Mouse (Mus musculus) ES-E14 (cell line): ENCODE measurements around the gene Creb3. TPM values are rescaled to one million over a fixed set of nuclear protein-coding genes. Genes with fewer than 3 reads are reported as not detected.

ENCODE experiments used
- DNase-seq: peaks from one replicate; pipeline ENCODE4 v3.0.0-alpha.2; 2013; ENCODE audit warnings: low read depth, low spot score
- H3K27ac ChIP-seq: 2 replicates; pipeline ENCODE4 v1.5.1; 2012; ENCODE audit warnings: low read depth, mild to moderate bottlenecking, low read length, moderate library complexity, mixed read lengths; ENCODE audit not compliant: poor library complexity, insufficient read depth, severe bottlenecking
- H3K36me3 ChIP-seq: 2 replicates; pipeline ENCODE4 v1.6.1; 2012; ENCODE audit warnings: mild to moderate bottlenecking, low read length, moderate library complexity, mixed read lengths; ENCODE audit not compliant: control insufficient read depth, poor library complexity, insufficient read depth, severe bottlenecking
- H3K4me1 ChIP-seq, 2 experiments: fragments of 150-350 bp in 1 of 2; sonication (generic) in 1 of 2; 2 replicates each; pipeline ENCODE4 v1.6.1; 2012; ENCODE audit warnings: low read length in 2 of 2, mild to moderate bottlenecking in 1 of 2, mixed read lengths in 1 of 2; ENCODE audit not compliant: control insufficient read depth in 2 of 2, insufficient read depth in 2 of 2, poor library complexity in 1 of 2
- H3K4me3 ChIP-seq, 2 experiments: fragments of 150-350 bp in 1 of 2; sonication (generic) in 1 of 2; 2 replicates each; pipeline ENCODE4 v1.5.1; 2012; ENCODE audit warnings: low read length in 2 of 2, low read depth in 1 of 2, mild to moderate bottlenecking in 1 of 2, mixed read lengths in 1 of 2; ENCODE audit not compliant: insufficient read depth in 1 of 2, poor library complexity in 1 of 2, severe bottlenecking in 1 of 2
- H3K9ac ChIP-seq: 2 replicates; pipeline ENCODE4 v1.6.1; 2012; ENCODE audit warnings: low read depth, mild to moderate bottlenecking, low read length, mixed read lengths; ENCODE audit not compliant: poor library complexity, insufficient read depth, severe bottlenecking
- H3K9me3 ChIP-seq: fragments of 150-350 bp; sonication (generic); 2 replicates; pipeline ENCODE4 v1.6.1; 2012; ENCODE audit warnings: low read depth, mild to moderate bottlenecking, low read length; ENCODE audit not compliant: control insufficient read depth, insufficient read depth
- CHD2 ChIP-seq: IDR thresholded peaks from 2 replicates; pipeline ENCODE4 v1.6.1; 2014; ENCODE audit warnings: mild to moderate bottlenecking, low read depth, low read length, inconsistent platforms
- HCFC1 ChIP-seq: IDR thresholded peaks from 2 replicates; pipeline ENCODE4 v1.6.1; 2012; ENCODE audit warnings: low read length, inconsistent platforms, borderline replicate concordance; ENCODE audit not compliant: insufficient read depth
- MAFK ChIP-seq: IDR thresholded peaks from 2 replicates; pipeline ENCODE4 v1.6.1; 2014; ENCODE audit warnings: mild to moderate bottlenecking, low read depth, low read length, inconsistent platforms; ENCODE audit not compliant: insufficient read depth
- ZC3H11A ChIP-seq: IDR thresholded peaks from 2 replicates; pipeline ENCODE4 v1.6.1; 2012; ENCODE audit warnings: low read depth, mild to moderate bottlenecking, inconsistent platforms, low read length, borderline replicate concordance
- ZNF384 ChIP-seq: IDR thresholded peaks from 2 replicates; pipeline ENCODE4 v1.6.1; 2012; ENCODE audit warnings: low read depth, low read length, inconsistent platforms
- in situ Hi-C, 2 experiments: fragments of 600-800 bp; cut with MboI; formaldehyde crosslinking; loops; one replicate each; pipeline ENCODE4 v1.15.1; 2025; ENCODE audit warnings: low sequenced_read_pairs in 2 of 2, inconsistent platforms in 1 of 2; ENCODE audit not compliant: unreplicated experiment in 2 of 2
- total RNA-seq: library from RNA; depleted of rRNA; stranded (reverse); fragments of 300-350 nt; gene quantifications from 2 replicates; pipeline ENCODE4 v1.2.3, GENCODE M21; 2012

Creb3 gene
- total RNA-seq, 1 experiment, result 51.0 TPM

DNA sequence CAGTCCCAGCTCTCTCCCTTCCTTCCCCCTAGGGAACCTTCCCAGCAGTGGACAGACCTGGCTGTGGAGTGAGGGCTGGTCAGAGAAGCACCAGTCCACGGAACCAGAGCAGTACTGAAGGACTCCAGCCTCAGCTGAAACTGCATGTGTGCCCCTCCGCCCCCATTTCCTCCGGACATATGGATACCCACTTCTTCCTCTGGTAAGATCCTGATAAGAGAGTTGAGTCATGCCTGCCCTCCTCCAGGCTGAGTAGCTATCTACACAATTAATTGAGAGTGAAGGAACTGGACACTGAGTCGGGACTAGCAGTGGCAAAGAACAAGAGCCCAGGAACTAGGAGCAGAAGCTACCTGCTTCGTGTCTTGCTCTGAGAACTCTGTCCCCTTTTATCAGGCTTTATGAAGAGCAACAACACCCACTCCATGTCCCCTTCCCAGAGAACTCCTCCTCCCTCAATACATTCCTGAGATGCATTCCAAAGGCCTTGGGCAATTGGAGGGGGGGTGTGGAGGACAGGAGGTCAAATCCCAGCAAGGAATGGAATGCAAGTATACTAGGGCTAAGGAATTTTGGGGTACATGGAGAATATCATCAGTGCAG is 4.0 kb upstream of the Creb3 start:
- H3K27ac ChIP-seq, result peak overlapping the region; percentile 87
- H3K4me1 ChIP-seq, result peaks cover 25 to 32% of the 10 kb centered on the region in 2 experiments
- TF ChIP-seq CHD2 (no peak; the same call in 1 of the 2 replicates), ZC3H11A (no peak), HCFC1 (no peak), MAFK (no peak), ZNF384 (no peak)
- H3K9me3 ChIP-seq, result no peaks in the 10 kb centered on the region
- in situ Hi-C loops, result no loop called here
- peak overlapping the region; percentile 44 to 51 for H3K4me3 ChIP-seq
- peaks cover 30% of the 10 kb centered on the region for H3K36me3 ChIP-seq
- peak; percentile 70 for DNase-seq
- H3K9ac ChIP-seq, result peak overlapping the region; percentile 71

DNA sequence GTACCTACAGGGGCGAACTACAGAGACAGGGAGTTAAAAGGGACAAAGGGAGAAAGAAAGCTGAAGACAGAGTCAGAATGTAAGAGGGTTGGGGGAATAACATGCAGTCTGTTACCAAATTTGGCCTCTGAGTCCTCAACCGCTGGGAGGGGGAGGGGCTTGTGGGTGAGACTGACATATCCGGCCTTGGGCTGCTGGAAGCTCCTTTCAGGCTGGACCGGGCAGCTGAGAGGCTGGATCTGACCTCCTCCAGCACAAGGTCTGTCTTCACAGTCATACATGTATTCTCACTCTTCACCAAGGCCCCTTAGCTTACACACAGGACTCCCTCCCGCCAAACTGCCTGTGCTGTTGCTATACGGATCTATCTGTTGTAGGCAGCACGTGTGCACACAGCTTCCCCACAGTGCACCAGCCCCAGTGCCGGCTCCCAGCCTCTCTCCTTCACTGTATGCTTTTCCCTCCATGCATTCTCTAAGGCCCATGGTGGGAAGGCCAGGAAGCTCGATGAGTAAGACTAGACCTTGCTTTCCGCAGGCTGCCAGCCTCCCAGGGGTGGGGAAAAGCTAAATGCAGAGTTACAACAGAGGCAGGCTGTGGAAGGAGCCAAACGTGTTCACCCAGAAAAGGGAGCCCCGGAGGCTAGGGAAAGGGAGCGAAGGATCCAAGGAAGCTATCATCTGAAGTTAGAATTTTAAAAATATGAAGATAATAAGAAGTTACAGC is 3.3 kb upstream of the Creb3 start:
- DNase-seq, result peak; percentile 60
- Histone ChIP-seq H3K9ac (peak overlapping the region; percentile 71), H3K4me1 (peaks cover 25 to 34% of the 10 kb centered on the region in 2 experiments), H3K27ac (peak overlapping the region; percentile 86), H3K9me3 (no peaks in the 10 kb centered on the region), H3K36me3 (peaks cover 25% of the 10 kb centered on the region), H3K4me3 (peak overlapping the region; percentile 44 to 51)
- no peak for TF ChIP-seq HCFC1
- no peak for TF ChIP-seq ZNF384
- TF ChIP-seq ZC3H11A, result no peak
- TF ChIP-seq CHD2, result no peak; the same call in 1 of the 2 replicates
- no peak for TF ChIP-seq MAFK
- in situ Hi-C loops, result no loop called here

DNA sequence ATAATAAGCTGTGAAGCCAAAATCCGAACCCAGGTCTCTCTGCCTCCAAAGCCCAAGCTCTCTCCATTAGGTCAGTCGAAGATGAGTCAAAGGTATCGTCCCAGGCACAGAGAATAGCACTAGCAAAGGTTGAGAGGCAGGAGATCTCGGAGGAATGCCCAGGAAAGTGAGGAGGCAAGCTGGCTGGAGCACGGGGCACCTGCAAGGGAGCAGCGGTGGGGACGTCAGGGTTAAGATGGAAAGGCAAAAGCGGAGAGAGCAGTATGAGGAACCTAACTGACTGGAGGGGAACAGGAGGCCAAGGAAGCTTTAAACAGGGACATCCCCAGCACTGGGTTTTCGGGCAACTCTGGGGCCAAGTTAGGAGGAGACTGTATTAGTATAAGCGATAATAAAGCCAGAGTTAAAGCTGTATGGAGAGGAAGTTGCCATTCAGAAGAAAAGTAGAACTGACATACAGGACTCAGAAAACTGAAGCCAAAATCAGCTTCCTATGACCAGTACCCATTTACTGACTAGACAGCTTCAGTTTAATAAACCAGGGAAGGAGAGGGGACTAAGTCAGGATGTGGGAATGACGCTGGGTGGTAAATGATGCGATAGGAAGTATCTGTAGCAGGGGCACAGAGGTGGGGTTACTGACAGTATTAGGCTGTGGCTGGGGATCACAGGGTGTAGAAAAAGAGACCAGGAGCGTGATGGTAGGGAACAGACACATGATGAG is 2.5 kb upstream of the Creb3 start:
- TF ChIP-seq ZC3H11A (no peak), CHD2 (no peak), HCFC1 (no peak), MAFK (no peak), ZNF384 (no peak)
- in situ Hi-C loops, result no loop called here
- H3K27ac ChIP-seq, result no peak overlapping the region
- peaks cover 19% of the 10 kb centered on the region for H3K36me3 ChIP-seq
- peak overlapping the region; percentile 15; the same call in 1 of the 2 replicates for H3K9ac ChIP-seq
- H3K9me3 ChIP-seq, result no peaks in the 10 kb centered on the region
- no peak for DNase-seq
- H3K4me1 ChIP-seq, result peaks cover 25 to 34% of the 10 kb centered on the region in 2 experiments
- no peak overlapping the region for H3K4me3 ChIP-seq

DNA sequence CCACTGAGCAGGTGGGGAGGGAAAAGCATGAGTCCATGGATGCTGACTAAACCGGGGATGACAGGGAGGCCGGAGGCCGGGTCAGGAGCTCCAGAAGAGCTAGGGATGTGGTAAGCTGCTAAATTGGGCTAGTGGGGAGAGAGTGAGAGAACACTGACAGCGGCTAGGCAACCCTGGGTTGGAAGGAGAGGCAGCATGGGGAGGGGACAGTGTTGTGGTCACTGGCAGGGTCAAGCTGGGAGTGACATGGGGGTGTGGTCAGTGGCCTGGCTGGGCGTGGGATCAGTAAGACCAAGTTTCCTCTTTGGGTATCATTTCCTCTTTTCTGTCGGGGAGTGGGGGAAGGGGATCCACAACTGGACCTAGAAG is 1.9 kb upstream of the Creb3 start:
- in situ Hi-C loops, result no loop called here
- H3K27ac ChIP-seq, result no peak overlapping the region
- H3K4me3 ChIP-seq, result no peak overlapping the region; a peak in 1 of 4 replicates

More for the DNA sequence above, 1.9 kb upstream of the Creb3 start:
- DNase-seq, result no peak
- peaks cover 14% of the 10 kb centered on the region for H3K36me3 ChIP-seq
- peaks cover 25 to 34% of the 10 kb centered on the region in 2 experiments for H3K4me1 ChIP-seq
- TF ChIP-seq CHD2, result no peak
- no peak for TF ChIP-seq HCFC1
- TF ChIP-seq MAFK, result no peak
- no peak for TF ChIP-seq ZNF384
- no peak for TF ChIP-seq ZC3H11A
- peak overlapping the region; percentile 10; the same call in 1 of the 2 replicates for H3K9ac ChIP-seq
- H3K9me3 ChIP-seq, result no peaks in the 10 kb centered on the region
